Mouse (Mus musculus): ENCODE data around the gene Mical2.

Gene Mical2

GRCm38 (mm10) chr7:112244071-112244470 is 18.4 kb downstream of the Mical2 start:
- no peak for DNase-seq

GRCm38 (mm10) chr7:112244683-112245082 is 19.0 kb downstream of the Mical2 start:
- no peak for DNase-seq

GRCm38 (mm10) chr7:112245839-112246438 is 20.3 kb downstream of the Mical2 start:
- no peak for DNase-seq

- DNase-seq: no peak
Measured at GRCm38 (mm10) chr7:112246442-112246841, 20.8 kb downstream of the Mical2 start.

- DNase-seq: no peak
Measured at GRCm38 (mm10) chr7:112247890-112248289, 22.2 kb downstream of the Mical2 start.

DNA sequence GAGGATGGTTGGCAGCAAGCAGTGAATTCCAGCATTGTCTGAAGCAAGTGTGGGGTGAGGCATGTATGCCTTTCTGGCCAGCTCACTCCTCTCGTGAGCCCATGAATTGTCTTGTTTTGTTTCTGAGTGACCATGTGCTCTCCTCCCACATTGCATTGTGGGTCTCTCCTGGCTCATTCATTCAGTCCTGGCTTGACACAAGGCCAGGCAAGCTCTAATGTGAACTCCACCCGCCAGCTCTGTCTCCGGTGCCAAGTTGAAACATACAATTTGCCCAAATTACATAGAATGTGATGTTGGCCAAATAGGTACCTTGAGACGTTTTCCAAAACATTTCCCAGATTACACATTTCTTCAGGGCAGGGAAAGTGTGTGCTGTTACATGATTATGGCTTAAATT is 23.8 kb downstream of the Mical2 start:
- DNase-seq: no peak

DNA sequence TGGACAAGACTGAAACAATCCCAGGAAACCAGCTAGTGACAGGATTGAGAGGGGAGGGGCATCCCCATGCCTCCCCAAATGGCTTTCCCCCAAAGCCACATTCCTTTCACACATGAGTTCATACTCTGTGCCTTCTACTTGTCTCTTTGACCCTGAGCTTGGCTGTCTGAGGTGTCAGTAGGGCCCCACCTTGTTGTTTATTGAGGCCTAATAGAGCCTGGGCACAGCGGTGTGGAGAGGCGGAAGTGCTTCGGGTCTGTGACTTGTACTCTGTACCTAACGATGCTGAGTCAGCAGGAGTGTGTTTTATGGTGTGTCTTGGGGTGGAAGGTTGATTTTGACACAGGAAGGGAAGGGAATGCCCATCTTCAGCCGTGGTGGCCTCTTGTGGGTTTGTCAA is 26.4 kb downstream of the Mical2 start:
- peak; percentile 86 for DNase-seq

GRCm38 (mm10) chr7:112254233-112254632 is 28.6 kb downstream of the Mical2 start:
- no peak for DNase-seq

GRCm38 (mm10) chr7:112255248-112255866 is 29.7 kb downstream of the Mical2 start:
- DNase-seq: no peak

GRCm38 (mm10) chr7:112258338-112258903 is 32.8 kb downstream of the Mical2 start:
- DNase-seq: no peak

DNA sequence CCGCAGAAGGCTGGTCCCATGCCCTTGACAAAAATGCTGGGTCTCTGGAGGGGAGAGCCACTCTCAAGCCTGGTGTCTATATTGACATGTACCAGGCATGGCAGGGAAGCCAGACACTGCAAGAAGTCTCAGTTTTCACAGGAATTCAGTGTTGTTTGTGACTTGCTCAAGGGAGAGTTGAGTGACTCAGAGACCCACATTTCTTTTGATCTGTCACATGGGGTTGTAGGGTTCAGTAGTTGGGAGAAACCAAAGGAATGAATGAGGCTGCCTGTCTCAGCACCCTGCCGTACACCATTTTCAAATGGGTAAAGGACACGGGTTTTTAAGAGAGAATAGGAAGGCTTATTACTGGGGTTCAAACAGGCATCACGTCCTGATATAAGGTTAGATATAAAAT is 33.6 kb downstream of the Mical2 start:
- DNase-seq: no peak

DNA sequence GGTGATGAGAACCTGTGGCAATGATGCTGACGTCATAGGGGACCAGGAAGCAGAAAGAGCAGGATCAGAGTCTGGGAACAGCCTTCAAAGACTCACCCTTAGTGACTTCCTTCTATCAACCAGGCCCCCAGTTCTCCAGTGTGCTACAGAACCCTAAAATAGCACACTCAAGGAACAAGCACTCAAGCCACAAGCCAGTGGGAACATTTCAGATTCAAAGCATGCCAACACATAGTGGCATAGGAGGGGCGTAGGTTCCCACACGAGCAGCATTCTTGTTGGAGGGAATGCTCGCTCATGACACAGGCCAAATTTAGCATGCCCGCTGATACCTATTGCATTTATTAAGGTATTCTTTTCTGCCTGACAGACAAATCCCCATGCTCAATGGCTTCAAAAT is 35.5 kb downstream of the Mical2 start:
- no peak for DNase-seq

GRCm38 (mm10) chr7:112267266-112267665 is 41.6 kb downstream of the Mical2 start:
- no peak for DNase-seq

DNA sequence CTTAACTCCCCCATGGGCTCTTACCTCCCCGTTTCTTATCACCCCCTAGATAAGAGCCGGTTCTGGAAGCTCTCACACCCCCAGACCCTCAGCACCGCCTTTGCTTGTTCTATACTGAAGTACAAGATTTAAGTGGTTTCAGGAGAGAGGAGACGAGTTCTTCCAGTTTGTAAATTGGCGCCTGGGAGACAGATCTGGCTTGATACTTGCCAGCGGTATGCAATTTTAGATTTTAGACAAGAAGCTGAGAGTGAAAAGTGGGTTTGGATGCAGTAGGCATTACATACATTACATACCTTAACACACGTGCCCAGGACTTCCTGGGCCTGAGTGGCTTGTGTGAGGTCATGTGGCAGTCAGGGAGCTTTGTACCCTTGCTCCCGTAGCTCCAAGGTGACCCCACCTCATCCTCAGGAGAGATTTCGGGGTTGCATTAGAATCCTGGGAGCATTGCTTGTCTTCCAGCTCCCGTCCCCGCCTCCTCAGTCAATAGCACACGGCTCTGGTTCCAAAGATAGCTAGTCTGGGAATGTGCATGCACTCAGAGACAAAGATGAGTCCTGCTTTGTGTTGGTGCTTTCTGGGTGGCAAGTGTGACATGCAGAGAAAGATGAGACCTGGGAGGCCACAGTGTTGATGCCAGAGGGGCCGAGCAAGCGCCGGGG is 43.2 kb downstream of the Mical2 start:
- no peak for DNase-seq

GRCm38 (mm10) chr7:112270870-112271269 is 45.2 kb downstream of the Mical2 start:
- DNase-seq: peak; percentile 81

DNA sequence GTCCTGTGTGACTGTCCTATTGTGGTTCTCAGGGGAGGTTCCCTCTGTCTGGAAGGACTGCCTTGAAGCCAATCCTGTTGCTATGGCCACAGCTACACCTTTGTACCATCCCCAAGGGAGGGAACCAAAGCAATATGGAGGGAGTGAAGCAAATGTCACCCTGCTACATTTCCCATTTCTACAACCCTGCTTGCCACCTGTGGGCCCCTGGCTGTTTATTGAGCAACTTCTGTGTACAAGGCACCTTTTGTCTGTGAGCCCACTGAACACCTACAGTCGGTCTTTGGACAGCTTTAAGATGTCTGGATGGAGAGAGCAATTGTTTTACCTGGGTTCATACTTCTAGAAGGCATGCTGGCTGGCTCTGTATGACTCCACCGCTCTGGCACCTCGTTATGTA is 46.0 kb downstream of the Mical2 start:
- DNase-seq: no peak

GRCm38 (mm10) chr7:112272692-112273091 is 47.0 kb downstream of the Mical2 start:
- DNase-seq: no peak

- DNase-seq: no peak
Measured at GRCm38 (mm10) chr7:112273451-112273850, 47.8 kb downstream of the Mical2 start.

GRCm38 (mm10) chr7:112274611-112275010 is 49.0 kb downstream of the Mical2 start:
- DNase-seq: no peak

GRCm38 (mm10) chr7:112275093-112275492 is 49.4 kb downstream of the Mical2 start:
- DNase-seq: no peak

- DNase-seq: no peak
Measured at GRCm38 (mm10) chr7:112275883-112276282, 50.2 kb downstream of the Mical2 start.

DNA sequence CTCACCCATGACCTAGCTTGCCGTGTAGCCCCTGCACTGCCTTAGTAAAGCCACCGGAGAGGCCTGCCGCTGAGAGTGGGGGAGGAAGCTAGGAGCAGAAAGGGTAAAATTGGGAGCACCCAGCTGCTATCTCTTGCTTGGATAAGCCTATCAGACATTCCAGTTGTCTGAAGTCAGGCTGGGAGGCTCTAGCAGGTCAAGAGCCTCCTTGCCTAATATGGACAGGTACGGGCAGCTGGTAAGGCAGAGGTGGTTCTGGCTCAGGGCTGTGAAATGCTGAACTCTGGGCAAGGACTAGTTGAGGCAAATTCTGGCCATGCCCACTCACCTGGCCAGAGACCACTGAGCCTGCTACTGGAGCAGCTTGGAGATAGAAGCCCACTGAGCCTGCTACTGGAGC is 51.2 kb downstream of the Mical2 start:
- DNase-seq: no peak

- no peak for DNase-seq
Measured at GRCm38 (mm10) chr7:112278648-112279047, 53.0 kb downstream of the Mical2 start.

DNA sequence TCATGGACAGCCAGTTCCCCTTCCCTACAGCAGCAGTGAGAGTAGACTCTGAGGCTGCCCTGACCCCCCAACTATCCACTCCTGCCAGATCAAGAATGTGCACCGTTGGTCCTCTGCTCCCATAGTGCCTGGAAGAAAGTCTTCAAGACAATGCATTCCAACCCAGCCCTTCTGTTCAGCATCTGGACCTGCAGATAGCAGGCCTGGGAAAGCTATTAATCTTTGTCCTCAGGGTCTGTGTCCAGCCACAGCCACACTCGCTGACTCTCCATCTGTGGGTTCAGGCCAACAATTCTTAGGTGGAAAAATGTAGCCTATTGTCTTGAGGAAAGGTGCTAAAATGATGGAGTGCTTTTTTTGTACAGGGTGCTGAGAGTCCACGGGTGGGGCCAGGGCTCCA is 54.8 kb downstream of the Mical2 start:
- DNase-seq: no peak
